Mouse (Mus musculus) ovary, postnatal 14 days (tissue): Measurements from ENCODE around the gene Slc45a1.

ENCODE experiments used
- DNase-seq: peaks from one replicate; pipeline ENCODE4 v3.0.0; 2022; ENCODE audit warnings: low spot score

Slc45a1 gene

GRCm38 (mm10) chr4:150659926-150660610 is 8.1 kb upstream of the Slc45a1 start:
- DNase-seq = no peak

- DNase-seq = no peak
Measured at GRCm38 (mm10) chr4:150656504-150656903, 4.5 kb upstream of the Slc45a1 start.

GRCm38 (mm10) chr4:150655989-150656388 is 4.0 kb upstream of the Slc45a1 start:
- DNase-seq = peak; percentile 89

GRCm38 (mm10) chr4:150653072-150653599 is 1.2 kb upstream of the Slc45a1 start:
- DNase-seq = no peak

GRCm38 (mm10) chr4:150649327-150649726 is 2.6 kb downstream of the Slc45a1 start:
- DNase-seq = no peak

- no peak for DNase-seq
Measured at GRCm38 (mm10) chr4:150644299-150644698, 7.7 kb downstream of the Slc45a1 start.

- DNase-seq = no peak
Measured at GRCm38 (mm10) chr4:150636635-150637034, 15.3 kb downstream of the Slc45a1 start.

GRCm38 (mm10) chr4:150635568-150635967 is 16.4 kb downstream of the Slc45a1 start:
- DNase-seq = no peak

GRCm38 (mm10) chr4:150629266-150629665 is 22.7 kb downstream of the Slc45a1 start:
- no peak for DNase-seq

GRCm38 (mm10) chr4:150625951-150626732 is 25.8 kb downstream of the Slc45a1 start:
- DNase-seq = peak; percentile 66

- DNase-seq = peak; percentile 56
Measured at GRCm38 (mm10) chr4:150625425-150625824, 26.5 kb downstream of the Slc45a1 start.

- no peak for DNase-seq
Measured at GRCm38 (mm10) chr4:150624933-150625332, 27.0 kb downstream of the Slc45a1 start.

- DNase-seq = no peak
Measured at GRCm38 (mm10) chr4:150624214-150624823, 27.7 kb downstream of the Slc45a1 start.

- DNase-seq = no peak
Measured at GRCm38 (mm10) chr4:150622641-150623040, 29.3 kb downstream of the Slc45a1 start.

GRCm38 (mm10) chr4:150619011-150619410 is 33.0 kb downstream of the Slc45a1 start:
- DNase-seq = no peak

- DNase-seq = no peak
Measured at GRCm38 (mm10) chr4:150616841-150617240, 35.1 kb downstream of the Slc45a1 start.

GRCm38 (mm10) chr4:150616029-150616420 is 35.9 kb downstream of the Slc45a1 start:
- peak; percentile 25 for DNase-seq

GRCm38 (mm10) chr4:150615251-150616028 is 36.5 kb downstream of the Slc45a1 start:
- no peak for DNase-seq

- no peak for DNase-seq
Measured at GRCm38 (mm10) chr4:150613715-150614114, 38.3 kb downstream of the Slc45a1 start.

- DNase-seq = no peak
Measured at GRCm38 (mm10) chr4:150608670-150609069, 43.3 kb downstream of the Slc45a1 start.

- no peak for DNase-seq
Measured at GRCm38 (mm10) chr4:150606449-150607161, 45.4 kb downstream of the Slc45a1 start.
